Mouse (Mus musculus): ENCODE data around the gene Urod.

The Urod gene

GRCm38 (mm10) chr4:116995131-116995797 lies 1.1 kb upstream of the Urod start, which contains the start of gene Hectd3:
Hectd3 (plus strand) TSS chr4:116995317.
- DNase-seq (ENCODE audit: low spot score): peak; percentile 89

- DNase-seq (ENCODE audit: low spot score): peak; percentile 90
These were observed 2.8 kb downstream of the Urod start for GRCm38 (mm10) chr4:116991366-116991765.

DNA sequence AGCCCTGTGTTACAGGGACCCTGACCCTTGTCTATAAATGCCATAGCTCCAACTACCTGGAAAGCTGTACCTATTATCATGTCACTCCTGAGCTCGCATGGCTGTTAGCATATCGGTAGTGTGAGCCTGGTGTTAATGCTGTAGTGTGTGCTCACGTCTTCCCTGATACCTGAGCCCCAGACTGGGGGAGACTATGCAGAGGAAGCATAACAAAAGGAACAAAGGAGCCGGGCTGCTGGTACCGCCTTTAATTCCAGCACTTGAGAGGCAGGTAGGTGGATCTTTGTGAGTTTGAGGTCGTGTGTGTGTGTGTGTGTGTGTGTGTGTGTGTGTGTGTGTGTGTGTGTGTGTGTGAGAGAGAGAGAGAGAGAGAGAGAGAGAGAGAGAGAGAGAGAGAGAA lies 4.5 kb downstream of the Urod start:
- DNase-seq (ENCODE audit: low spot score): no peak

DNA sequence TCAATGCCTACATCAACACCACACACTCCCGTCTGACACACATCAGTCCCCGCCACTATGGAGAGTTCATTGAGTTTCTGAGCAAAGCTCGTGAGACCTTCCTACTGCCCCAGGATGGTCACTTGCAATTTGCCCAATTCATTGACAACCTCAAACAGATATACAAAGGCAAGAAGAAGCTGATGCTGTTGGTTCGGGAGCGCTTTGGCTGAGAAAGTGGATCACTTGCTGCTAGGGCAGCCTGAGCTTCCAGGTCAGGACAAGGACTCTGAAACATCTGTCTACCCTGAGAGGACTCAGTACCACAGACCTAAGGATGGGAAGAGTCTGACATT lies 7.1 kb downstream of the Urod start:
- DNase-seq (ENCODE audit: low spot score): no peak

- peak; percentile 78 for DNase-seq (ENCODE audit: low spot score)
These were observed 7.7 kb downstream of the Urod start for GRCm38 (mm10) chr4:116986400-116987121.

- DNase-seq (ENCODE audit: low spot score): no peak
These were observed 8.5 kb downstream of the Urod start for GRCm38 (mm10) chr4:116985681-116986080.

DNA sequence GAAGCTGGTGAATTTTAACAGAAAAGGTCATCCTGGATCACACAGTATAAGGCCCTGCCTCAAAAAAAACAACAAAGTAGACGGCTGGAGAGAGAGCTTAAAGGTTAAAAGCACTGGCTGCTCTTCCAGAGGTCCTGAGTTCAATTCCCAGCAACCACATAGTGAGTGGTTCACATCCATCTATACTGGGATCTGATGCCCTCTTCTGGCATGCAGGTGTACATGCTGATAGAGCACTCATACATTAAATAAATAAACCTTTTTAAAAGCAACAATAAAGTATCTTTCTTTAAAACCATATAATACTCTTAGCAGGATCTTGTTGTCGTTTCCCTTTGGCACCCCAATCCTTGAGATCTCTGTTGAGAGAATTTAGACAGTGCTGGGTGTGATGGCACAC lies 17.7 kb downstream of the Urod start:
- DNase-seq (ENCODE audit: low spot score): no peak

DNA sequence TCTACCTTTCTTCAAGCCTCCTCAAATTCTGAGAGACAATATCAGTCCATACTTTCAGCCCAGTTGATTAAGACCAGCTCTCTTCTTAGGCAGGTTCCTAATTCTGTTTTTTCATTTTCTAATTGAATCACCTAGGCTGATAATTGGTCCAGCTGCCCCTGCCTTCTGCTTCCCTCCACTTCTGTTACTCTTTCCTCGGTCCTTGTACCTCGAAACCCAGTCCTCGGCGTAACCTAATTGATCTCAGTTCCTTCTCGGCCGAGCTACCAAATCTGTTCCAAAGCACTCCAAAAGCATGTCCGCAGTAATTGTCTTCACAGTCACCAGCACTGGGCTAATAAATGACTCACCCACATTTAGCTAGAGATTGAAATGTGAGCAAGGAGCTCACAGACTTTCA lies 39.3 kb downstream of the Urod start:
- DNase-seq (ENCODE audit: low spot score): no peak

DNA sequence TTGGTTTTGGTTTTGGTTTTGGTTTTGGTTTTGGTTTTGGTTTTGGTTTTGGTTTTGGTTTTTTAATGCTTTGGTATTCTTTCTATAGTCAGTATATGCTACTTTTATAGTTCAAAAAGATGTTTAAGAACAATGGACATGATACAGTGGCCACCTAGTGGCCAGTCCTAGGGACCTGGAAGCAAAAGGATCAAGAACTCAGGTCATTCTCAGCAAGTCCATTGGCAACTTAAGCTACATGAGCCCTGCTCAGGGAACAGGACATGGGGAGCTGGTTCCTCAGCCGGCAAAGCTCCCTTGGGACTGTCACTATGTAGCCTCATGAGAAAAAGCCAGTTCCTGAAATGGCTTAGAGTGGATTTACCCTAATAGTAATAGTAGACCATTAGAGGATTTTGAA lies 42.6 kb downstream of the Urod start:
- DNase-seq (ENCODE audit: low spot score): peak; percentile 55

GRCm38 (mm10) chr4:116944055-116944454 lies 50.2 kb downstream of the Urod start:
- DNase-seq (ENCODE audit: low spot score): peak; percentile 50

GRCm38 (mm10) chr4:116942695-116943094 lies 51.5 kb downstream of the Urod start:
- peak; percentile 33 for DNase-seq (ENCODE audit: low spot score)

Measured in embryo, embryonic 10.5 days (tissue).